Mouse (Mus musculus) heart, embryonic 12.5 days (tissue): ENCODE measurements at regions not wholly inside any gene's neighbourhood (a gene's known extent, or its start where the extent isn't known, plus 50 kb on each side); places are given as distances from the start of the nearest gene placed in this dataset.

Experiments
- ATAC-seq: fragments of 200-750 bp; cut with Nextera tagmentation; 2 replicates; pipeline ENCODE4 v1.8.0; 2017; ENCODE audit warnings: moderate TSS enrichment, moderate library complexity; ENCODE audit not compliant: insufficient number of reproducible peaks, low FRiP score
- H3K27ac ChIP-seq: fragments of 300-500 bp; sonication (generic); 2 replicates; pipeline ENCODE4 v1.5.1; 2016; ENCODE audit warnings: mild to moderate bottlenecking, moderate library complexity; ENCODE audit not compliant: poor library complexity, severe bottlenecking
- H3K27me3 ChIP-seq: fragments of 300-500 bp; sonication (generic); replicated peaks from 2 replicates; pipeline ENCODE4 v1.6.1; 2016; ENCODE audit warnings: mild to moderate bottlenecking, moderate library complexity
- H3K36me3 ChIP-seq: fragments of 300-500 bp; sonication (generic); 2 replicates; pipeline ENCODE4 v1.6.1; 2016; ENCODE audit warnings: mild to moderate bottlenecking, moderate library complexity
- H3K4me1 ChIP-seq: fragments of 300-500 bp; sonication (generic); replicated peaks from 2 replicates; pipeline ENCODE4 v1.6.1; 2016; ENCODE audit warnings: mild to moderate bottlenecking
- H3K4me2 ChIP-seq: fragments of 300-500 bp; sonication (generic); 2 replicates; pipeline ENCODE4 v1.6.1; 2016; ENCODE audit warnings: mild to moderate bottlenecking, moderate library complexity
- H3K4me3 ChIP-seq: fragments of 300-500 bp; sonication (generic); 2 replicates; pipeline ENCODE4 v1.5.1; 2016; ENCODE audit warnings: mild to moderate bottlenecking
- H3K9ac ChIP-seq: fragments of 300-500 bp; sonication (generic); 2 replicates; pipeline ENCODE4 v1.6.1; 2016; ENCODE audit warnings: mild to moderate bottlenecking, moderate library complexity
- H3K9me3 ChIP-seq: fragments of 300-500 bp; sonication (generic); replicated peaks from 2 replicates; pipeline ENCODE4 v1.6.1; 2016; ENCODE audit warnings: mild to moderate bottlenecking, moderate library complexity
- WGBS: fragments of 180-500 bp; shearing (Covaris S2); methylation state at CpG from one replicate; pipeline ENCODE4 v1.1.7; 2016; 5-methylcytosine and 5-hydroxymethylcytosine counted together

- no peak overlapping the region for H3K27ac ChIP-seq
- no peak overlapping the region for H3K4me2 ChIP-seq
- no peak overlapping the region for H3K4me3 ChIP-seq
- ATAC-seq: no peak
- WGBS: 16% methylated on average over 7 of the region's 7 CpGs
- peaks cover 19% of the 10 kb centered on the region for H3K4me1 ChIP-seq
- H3K27me3 ChIP-seq: peaks cover 16% of the 10 kb centered on the region
- H3K9me3 ChIP-seq: no peaks in the 10 kb centered on the region
- H3K36me3 ChIP-seq: no peaks in the 10 kb centered on the region
- no peak overlapping the region for H3K9ac ChIP-seq
These were observed 234.1 kb downstream of the Foxo1 start for GRCm38 (mm10) chr3:52502223-52502622.

GRCm38 (mm10) chr3:52501614-52502013 lies 233.5 kb downstream of the Foxo1 start:
- Histone ChIP-seq H3K9me3 (no peaks in the 10 kb centered on the region), H3K4me2 (no peak overlapping the region), H3K9ac (no peak overlapping the region), H3K4me1 (peaks cover 19% of the 10 kb centered on the region), H3K4me3 (no peak overlapping the region), H3K27me3 (peaks cover 20% of the 10 kb centered on the region), H3K36me3 (no peaks in the 10 kb centered on the region), H3K27ac (no peak overlapping the region)
- no peak for ATAC-seq
- WGBS: 77% methylated on average over 8 of the region's 8 CpGs

GRCm38 (mm10) chr3:52500026-52500425 lies 231.9 kb downstream of the Foxo1 start:
- no peak overlapping the region for H3K27ac ChIP-seq
- no peak for ATAC-seq
- no peaks in the 10 kb centered on the region for H3K36me3 ChIP-seq
- H3K9me3 ChIP-seq: no peaks in the 10 kb centered on the region
- no peak overlapping the region for H3K4me2 ChIP-seq
- peaks cover 18% of the 10 kb centered on the region for H3K4me1 ChIP-seq
- H3K9ac ChIP-seq: no peak overlapping the region
- peaks cover 20% of the 10 kb centered on the region for H3K27me3 ChIP-seq
- H3K4me3 ChIP-seq: no peak overlapping the region
- WGBS: 79% methylated on average over 6 of the region's 6 CpGs

DNA sequence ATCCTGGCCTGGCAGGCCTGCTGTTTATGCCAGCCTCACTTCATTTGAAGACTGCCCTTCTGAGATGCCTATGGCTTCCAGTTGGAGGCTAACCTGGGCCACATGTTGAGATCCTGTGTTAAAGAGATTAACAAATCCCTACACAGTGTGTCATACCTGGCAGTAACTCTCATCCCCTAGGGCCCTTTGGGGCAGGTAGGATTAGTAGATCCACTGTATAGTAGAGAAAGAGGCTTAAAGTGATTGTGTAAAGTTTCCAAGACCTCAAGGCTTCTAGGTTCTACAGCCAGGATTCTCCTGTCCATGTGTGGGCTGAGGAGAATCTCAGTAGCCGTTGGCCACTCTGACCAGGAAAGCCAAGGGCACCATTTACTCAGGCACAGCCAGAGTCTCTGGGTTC lies 231.4 kb downstream of the Foxo1 start:
- Histone ChIP-seq H3K27me3 (peaks cover 20% of the 10 kb centered on the region), H3K4me1 (peaks cover 17% of the 10 kb centered on the region), H3K36me3 (no peaks in the 10 kb centered on the region), H3K9me3 (no peaks in the 10 kb centered on the region), H3K27ac (no peak overlapping the region), H3K4me2 (no peak overlapping the region), H3K9ac (no peak overlapping the region), H3K4me3 (no peak overlapping the region)
- ATAC-seq: no peak
- WGBS: 88% methylated on average over 1 of the region's 1 CpGs

DNA sequence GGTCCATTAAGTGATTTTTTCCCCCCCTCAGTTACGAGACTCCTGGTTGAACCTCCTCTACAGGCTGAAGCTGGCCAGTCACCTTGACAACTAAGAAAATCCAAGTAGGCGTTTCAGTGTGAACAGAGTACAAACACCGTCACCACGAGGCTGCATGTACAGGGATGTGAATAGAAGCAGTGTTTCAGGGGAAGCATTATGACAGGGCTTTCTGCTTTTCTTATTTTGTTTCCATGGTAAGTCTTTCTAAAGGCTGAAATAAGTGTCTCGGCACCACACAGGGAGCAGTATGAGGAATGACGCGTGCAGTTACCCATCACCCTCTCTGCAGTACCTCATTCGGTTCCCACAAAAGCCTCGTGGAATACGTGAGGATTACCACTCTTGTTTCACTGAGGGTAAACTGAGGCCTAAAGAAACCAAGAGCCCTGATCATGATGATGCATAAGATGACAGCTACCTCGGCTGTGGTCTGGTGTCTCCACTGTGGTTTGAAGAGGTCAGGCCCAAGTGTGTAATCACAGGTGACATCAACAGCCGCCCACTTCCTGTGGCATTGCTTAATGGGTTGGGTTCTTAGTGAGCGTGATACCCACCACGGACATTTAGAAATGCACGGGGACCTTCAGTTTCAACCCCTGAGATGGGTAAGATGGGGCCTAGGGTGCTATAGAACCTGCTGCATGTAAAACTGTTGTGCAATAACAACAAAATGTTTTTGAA lies 230.5 kb downstream of the Foxo1 start:
- no peak overlapping the region for H3K27ac ChIP-seq
- peaks cover 9% of the 10 kb centered on the region for H3K4me1 ChIP-seq
- no peak for ATAC-seq

DNA sequence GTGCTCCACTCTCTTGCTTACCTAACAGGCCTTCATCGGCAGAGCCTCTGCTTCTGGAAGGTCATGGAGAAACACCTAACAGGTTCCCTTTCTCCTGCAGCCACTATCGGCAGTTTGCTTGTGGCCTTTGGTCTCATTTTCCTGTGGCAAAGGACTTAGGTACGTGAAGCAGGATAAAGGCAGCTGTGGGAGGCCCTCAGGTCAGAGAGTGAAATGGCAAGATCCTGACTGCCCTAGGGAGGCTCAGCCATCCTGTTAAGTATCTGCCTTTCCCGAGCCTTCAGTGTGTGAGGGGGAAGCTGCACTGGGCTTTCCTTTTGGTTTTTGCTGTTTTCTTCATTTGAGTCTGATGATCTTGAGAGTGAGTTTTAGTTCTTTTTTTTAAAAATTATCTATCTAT lies 228.8 kb downstream of the Foxo1 start:
- H3K9me3 ChIP-seq: no peaks in the 10 kb centered on the region
- ATAC-seq: no peak
- H3K4me1 ChIP-seq: peaks cover under 1% of the 10 kb centered on the region; the same call in 1 of the 2 replicates
- WGBS: 79% methylated on average over 4 of the region's 4 CpGs
- H3K4me3 ChIP-seq: no peak overlapping the region
- no peak overlapping the region for H3K27ac ChIP-seq
- no peaks in the 10 kb centered on the region for H3K36me3 ChIP-seq
- no peak overlapping the region for H3K9ac ChIP-seq
- peaks cover 14% of the 10 kb centered on the region for H3K27me3 ChIP-seq
- no peak overlapping the region for H3K4me2 ChIP-seq

More for the DNA sequence above, 230.5 kb downstream of the Foxo1 start:
- Histone ChIP-seq H3K27me3 (peaks cover 20% of the 10 kb centered on the region), H3K36me3 (no peaks in the 10 kb centered on the region), H3K4me2 (no peak overlapping the region), H3K9me3 (no peaks in the 10 kb centered on the region), H3K4me3 (no peak overlapping the region), H3K9ac (no peak overlapping the region)
- WGBS: 84% methylated on average over 15 of the region's 15 CpGs

DNA sequence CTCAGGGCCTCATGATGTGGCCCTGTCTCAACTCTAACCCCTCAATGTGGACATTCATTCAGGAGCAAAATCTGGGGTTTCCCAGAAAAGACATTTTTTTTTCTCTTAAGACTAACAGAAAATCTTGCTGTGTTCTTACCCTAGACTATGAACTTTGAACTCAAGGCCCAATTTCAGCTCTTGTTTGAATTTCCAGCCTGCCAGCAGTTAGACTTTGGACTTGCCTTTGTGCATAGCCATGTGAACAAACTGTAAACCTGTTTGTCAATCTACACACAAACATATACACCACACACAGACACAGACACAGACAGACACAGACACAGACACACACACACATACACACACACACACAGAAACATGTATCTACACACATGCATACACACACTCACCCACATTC lies 227.3 kb downstream of the Foxo1 start:
- Histone ChIP-seq H3K4me2 (no peak overlapping the region), H3K36me3 (no peaks in the 10 kb centered on the region), H3K9me3 (no peaks in the 10 kb centered on the region), H3K9ac (no peak overlapping the region), H3K27ac (no peak overlapping the region), H3K4me3 (no peak overlapping the region), H3K27me3 (0 out of 2 replicates have a peak, but pooled peaks cover 7% of the 10 kb centered on the region), H3K4me1 (no peaks in the 10 kb centered on the region)
- ATAC-seq: no peak

GRCm38 (mm10) chr3:52494924-52495323 lies 226.8 kb downstream of the Foxo1 start:
- no peak for ATAC-seq
- Histone ChIP-seq H3K9ac (no peak overlapping the region), H3K27me3 (0 out of 2 replicates have a peak, but pooled peaks cover 7% of the 10 kb centered on the region), H3K9me3 (no peaks in the 10 kb centered on the region), H3K4me1 (no peaks in the 10 kb centered on the region), H3K36me3 (no peaks in the 10 kb centered on the region), H3K4me2 (no peak overlapping the region), H3K27ac (no peak overlapping the region), H3K4me3 (no peak overlapping the region)
- WGBS: 80% methylated on average over 2 of the region's 2 CpGs

- H3K4me2 ChIP-seq: no peak overlapping the region
- WGBS: 79% methylated on average over 5 of the region's 5 CpGs
- no peak for ATAC-seq
These were observed 211.1 kb downstream of the Foxo1 start for GRCm38 (mm10) chr3:52479186-52479585.

GRCm38 (mm10) chr3:52469900-52470299 lies 201.8 kb downstream of the Foxo1 start:
- H3K27me3 ChIP-seq: no peaks in the 10 kb centered on the region
- H3K27ac ChIP-seq: no peak overlapping the region

More at GRCm38 (mm10) chr3:52479186-52479585, 211.1 kb downstream of the Foxo1 start:
- Histone ChIP-seq H3K27me3 (no peaks in the 10 kb centered on the region; the same call in 1 of the 2 replicates), H3K9me3 (no peaks in the 10 kb centered on the region), H3K36me3 (no peaks in the 10 kb centered on the region), H3K27ac (no peak overlapping the region), H3K4me1 (no peaks in the 10 kb centered on the region), H3K9ac (no peak overlapping the region), H3K4me3 (no peak overlapping the region)

GRCm38 (mm10) chr3:52469397-52469796 lies 201.3 kb downstream of the Foxo1 start:
- Histone ChIP-seq H3K4me1 (no peaks in the 10 kb centered on the region), H3K4me3 (no peak overlapping the region), H3K27ac (no peak overlapping the region), H3K9ac (no peak overlapping the region), H3K4me2 (no peak overlapping the region), H3K36me3 (no peaks in the 10 kb centered on the region), H3K27me3 (no peaks in the 10 kb centered on the region), H3K9me3 (peaks cover 16% of the 10 kb centered on the region)
- 72% methylated on average over 5 of the region's 5 CpGs for WGBS
- ATAC-seq: no peak

More at GRCm38 (mm10) chr3:52469900-52470299, 201.8 kb downstream of the Foxo1 start:
- ATAC-seq: no peak
- Histone ChIP-seq H3K9me3 (peaks cover 16% of the 10 kb centered on the region), H3K4me1 (no peaks in the 10 kb centered on the region), H3K9ac (no peak overlapping the region), H3K4me3 (no peak overlapping the region), H3K4me2 (no peak overlapping the region), H3K36me3 (no peaks in the 10 kb centered on the region)
- WGBS: 77% methylated on average over 4 of the region's 4 CpGs

DNA sequence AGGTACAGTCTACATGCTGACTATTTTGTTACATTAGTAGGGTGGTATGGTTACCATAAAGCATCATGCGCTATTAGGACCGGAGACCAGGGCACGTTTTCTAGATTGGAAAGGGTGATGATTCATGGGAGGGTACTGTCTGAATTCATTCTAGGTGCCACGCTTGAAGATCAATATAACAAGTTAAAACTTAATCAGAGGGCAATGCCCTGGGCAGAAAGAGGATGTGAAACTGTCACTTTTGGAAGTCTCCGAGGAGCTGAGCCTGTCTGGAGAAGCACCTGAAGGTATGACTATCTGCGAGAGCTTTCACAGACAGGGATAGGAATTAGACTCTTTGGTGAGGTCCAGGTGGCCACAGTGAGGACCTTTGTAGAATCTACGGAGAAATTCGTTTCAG lies 200.2 kb downstream of the Foxo1 start:
- no peak overlapping the region for H3K4me3 ChIP-seq
- H3K9ac ChIP-seq: no peak overlapping the region
- no peak overlapping the region for H3K4me2 ChIP-seq
- no peaks in the 10 kb centered on the region for H3K36me3 ChIP-seq
- H3K27ac ChIP-seq: no peak overlapping the region
- H3K27me3 ChIP-seq: no peaks in the 10 kb centered on the region
- no peaks in the 10 kb centered on the region for H3K4me1 ChIP-seq
- 87% methylated on average over 8 of the region's 8 CpGs for WGBS
- ATAC-seq: no peak
- peaks cover 16% of the 10 kb centered on the region for H3K9me3 ChIP-seq
